Mouse (Mus musculus) layer of hippocampus, postnatal 14 days (tissue): ENCODE measurements around the gene Ly86. TPM values are rescaled to one million over a fixed set of nuclear protein-coding genes. Genes with fewer than 3 reads are reported as not detected.
A peak's percentile ranks its signal among the peaks of the same experiment; 100 is the strongest.

Experiments
- DNase-seq, 2 experiments: peaks; one replicate each; pipeline ENCODE4 v3.0.0; 2021 to 2022; ENCODE audit warnings: low spot score in 2 of 2, mixed read lengths in 1 of 2
- total RNA-seq, 2 experiments: library from RNA; stranded (reverse); gene quantifications; 2 replicates each; pipeline ENCODE4 v1.2.3; 2021

Gene Ly86
- total RNA-seq, 2 experiments from 2014 or later: 7.6 to 8.2 TPM

GRCm38 (mm10) chr13:37429661-37430271, 84.8 kb downstream of the Ly86 start:
- DNase-seq: no peak

DNA sequence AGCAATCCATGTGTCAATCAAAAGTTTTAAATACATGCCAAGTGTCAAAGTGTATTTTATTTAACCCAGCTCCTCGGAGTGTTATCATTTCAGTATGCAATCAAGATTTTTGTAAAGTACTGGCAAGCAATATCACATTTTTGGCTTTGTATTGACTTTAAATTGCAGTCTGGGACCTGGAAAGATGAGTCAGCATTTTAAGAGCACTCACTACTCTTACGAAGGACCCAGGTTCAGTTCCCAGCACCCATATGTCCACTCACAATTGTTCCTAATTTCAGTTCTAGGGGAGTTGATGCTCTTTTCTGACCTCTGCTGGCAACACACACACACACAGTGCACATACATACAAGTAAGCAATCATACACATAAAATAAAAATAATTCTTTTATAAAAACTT, 86.7 kb downstream of the Ly86 start:
- DNase-seq: no peak

DNA sequence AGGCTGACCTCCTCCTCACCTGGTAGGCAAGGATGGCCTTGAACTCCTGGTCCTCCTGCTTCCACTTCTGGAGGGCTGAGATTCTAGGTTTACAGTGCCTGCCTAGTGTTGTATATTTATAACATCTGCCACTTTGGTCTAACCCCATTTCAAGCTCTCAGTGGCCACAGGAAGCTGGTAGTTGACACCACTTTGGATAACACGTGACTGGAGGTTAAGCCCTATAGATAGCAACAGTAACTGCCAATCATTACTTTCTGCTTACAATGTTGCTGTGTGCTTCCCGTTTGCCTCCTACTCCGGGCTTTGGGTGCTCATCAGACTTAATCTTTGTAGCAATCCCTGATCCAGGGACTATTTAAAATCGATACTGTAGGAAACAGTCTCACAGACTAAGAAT, 87.6 kb downstream of the Ly86 start:
- DNase-seq: no peak

- DNase-seq: no peak
Measured at GRCm38 (mm10) chr13:37433142-37433541, 88.1 kb downstream of the Ly86 start.

DNA sequence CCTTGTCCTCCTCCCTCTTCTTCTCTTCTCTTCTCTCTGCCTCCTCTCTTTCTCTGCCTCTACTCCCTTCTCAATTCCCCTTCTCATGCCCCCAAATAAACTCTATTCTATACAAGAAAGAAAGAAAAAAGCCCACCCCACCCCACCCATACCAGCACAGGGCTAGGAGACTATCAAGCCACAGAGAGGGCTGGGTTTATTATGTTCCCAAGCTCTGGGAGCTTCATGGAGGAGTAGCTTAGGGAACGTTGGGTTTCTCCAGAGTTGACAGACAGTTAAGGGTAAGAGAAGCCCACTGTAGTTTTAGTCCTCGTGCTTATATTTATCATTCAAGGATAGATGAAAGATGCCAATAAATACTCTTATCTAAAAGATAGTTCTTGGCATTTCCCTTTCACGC, 88.7 kb downstream of the Ly86 start:
- DNase-seq: no peak

GRCm38 (mm10) chr13:37434137-37434772, 89.2 kb downstream of the Ly86 start:
- DNase-seq: peak; percentile 66 to 87

GRCm38 (mm10) chr13:37434841-37435240, 89.8 kb downstream of the Ly86 start:
- no peak for DNase-seq

- no peak for DNase-seq
Measured at GRCm38 (mm10) chr13:37436267-37437013, 91.4 kb downstream of the Ly86 start.

DNA sequence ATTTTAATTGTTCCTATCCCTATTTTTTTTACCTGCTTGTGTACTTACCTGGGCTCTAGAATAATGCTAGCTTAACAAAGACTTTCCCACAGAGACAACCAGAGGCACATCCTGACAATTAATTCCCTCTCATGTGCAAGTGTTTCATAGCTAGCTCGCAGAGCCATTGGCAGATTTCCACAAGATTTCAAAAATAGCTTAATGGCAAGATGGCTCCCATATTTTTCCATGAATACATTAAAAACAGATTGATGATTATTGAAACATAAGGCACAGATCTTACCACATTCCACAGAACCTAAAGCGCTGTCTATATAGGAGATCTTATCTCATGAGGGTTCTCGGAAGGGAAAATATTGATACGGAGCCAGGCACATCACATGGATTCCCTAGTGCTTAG, 93.8 kb downstream of the Ly86 start:
- DNase-seq: peak in 1 of 2 experiments; percentile 33

DNA sequence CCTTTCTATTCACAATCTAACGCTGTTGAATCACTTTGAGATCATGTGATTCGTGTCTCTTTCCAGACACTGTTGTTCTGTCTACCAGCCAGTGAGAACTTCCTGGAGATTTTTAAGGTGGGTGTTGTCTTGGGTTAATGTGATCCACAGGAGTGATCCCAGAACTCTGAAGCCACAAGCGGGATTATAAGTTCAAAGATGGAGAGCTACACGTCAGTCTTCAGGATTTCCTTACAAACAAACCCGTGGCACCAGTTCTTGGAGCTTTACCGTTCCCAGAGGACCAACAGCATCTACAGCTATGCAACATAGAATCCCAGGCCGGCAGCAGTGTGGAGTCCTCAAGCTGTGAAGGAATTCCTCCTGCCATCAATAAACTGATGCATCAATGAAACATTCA, 94.5 kb downstream of the Ly86 start:
- DNase-seq: no peak

GRCm38 (mm10) chr13:37439941-37440340, 94.9 kb downstream of the Ly86 start:
- no peak for DNase-seq

DNA sequence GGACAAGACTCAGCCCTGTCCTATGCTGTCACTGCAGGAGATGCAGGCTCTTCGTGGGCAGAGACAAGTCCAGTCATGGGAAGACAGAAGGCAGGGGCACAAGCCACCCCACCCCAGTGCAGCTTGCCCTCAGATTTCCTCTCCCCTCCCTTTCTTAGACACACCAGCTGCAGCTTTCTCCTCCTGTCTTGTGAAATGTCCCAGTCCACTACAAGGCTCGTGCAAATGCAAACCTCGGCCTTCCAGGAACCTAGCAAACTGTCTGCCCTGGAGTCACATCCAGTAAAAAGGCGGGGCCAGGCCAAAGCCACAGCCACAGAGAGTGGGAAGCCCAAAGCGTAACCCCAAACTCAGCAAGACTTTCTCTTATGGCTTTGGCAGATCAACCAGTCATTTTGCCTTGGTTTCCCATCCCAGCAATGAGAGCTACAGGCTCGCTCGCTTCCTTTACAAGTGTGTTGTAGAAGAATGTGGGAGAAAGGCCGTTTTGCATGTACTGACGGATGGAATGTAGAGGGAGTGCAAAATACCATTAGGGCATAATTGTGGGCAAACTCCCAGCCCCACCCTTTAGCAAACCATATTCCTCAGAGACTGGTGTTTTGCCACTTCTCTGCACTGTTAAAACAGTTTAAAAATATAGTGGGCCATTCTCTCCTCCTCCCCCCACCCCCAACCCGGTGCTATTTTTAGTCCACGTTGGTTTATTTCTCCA, 95.7 kb downstream of the Ly86 start:
- no peak for DNase-seq

GRCm38 (mm10) chr13:37442058-37442457, 97.0 kb downstream of the Ly86 start:
- DNase-seq: no peak

GRCm38 (mm10) chr13:37442531-37442930, 97.5 kb downstream of the Ly86 start:
- DNase-seq: no peak

GRCm38 (mm10) chr13:37446699-37447258, 101.8 kb downstream of the Ly86 start:
- DNase-seq: no peak

- DNase-seq: no peak
Measured at GRCm38 (mm10) chr13:37451021-37451420, 106.0 kb downstream of the Ly86 start.

DNA sequence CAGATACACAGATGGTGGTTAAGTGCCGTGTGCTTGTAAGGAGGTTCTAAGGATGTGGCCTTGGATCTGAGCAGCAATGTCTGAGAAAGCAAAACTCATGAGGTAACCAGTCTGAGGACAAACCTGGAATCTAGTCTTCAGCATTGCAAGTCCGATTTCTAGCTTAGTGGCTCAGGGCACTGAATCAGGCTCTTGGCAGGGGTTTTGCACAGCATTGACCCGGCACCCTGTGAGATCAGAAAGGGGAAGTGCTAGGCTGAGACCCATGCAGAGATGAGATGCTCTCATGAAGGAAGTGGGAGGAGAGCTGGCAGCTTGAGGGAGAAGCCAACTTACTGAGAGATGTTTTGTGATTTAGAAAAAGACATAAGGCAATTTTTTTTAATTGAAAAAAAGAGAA, 106.5 kb downstream of the Ly86 start:
- DNase-seq: peak in 1 of 2 experiments; percentile 24

GRCm38 (mm10) chr13:37452022-37452941, 107.3 kb downstream of the Ly86 start:
- DNase-seq: peak; percentile 24 to 39

- DNase-seq: peak; percentile 74 to 85
Measured at GRCm38 (mm10) chr13:37453203-37453602, 108.2 kb downstream of the Ly86 start.

DNA sequence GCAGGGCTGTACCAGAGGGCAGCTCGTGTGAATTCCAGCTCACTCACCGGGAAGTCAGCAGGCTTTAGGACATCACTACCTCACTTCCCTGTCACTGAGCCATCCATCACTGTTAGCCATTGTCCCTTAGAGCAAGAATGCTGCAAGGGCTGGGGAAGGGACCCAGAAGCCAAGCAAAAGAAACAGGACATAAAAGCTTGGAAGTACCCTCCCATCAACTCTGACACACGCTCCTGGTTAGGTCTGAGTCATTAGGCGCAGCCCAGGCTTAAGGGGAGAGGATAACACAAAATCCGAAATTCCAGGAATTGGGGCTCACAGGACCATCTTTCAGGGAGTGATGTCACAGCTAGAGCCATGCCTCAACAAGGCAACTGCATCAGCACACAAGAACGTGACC, 109.3 kb downstream of the Ly86 start:
- no peak for DNase-seq
